Mouse (Mus musculus): ENCODE data around the gene Ttc39a. TPM values are rescaled to one million over a fixed set of nuclear protein-coding genes. Genes with fewer than 3 reads are reported as not detected.

Ttc39a gene
- polyA plus RNA-seq, 1 experiment, result 5.5 TPM

DNA sequence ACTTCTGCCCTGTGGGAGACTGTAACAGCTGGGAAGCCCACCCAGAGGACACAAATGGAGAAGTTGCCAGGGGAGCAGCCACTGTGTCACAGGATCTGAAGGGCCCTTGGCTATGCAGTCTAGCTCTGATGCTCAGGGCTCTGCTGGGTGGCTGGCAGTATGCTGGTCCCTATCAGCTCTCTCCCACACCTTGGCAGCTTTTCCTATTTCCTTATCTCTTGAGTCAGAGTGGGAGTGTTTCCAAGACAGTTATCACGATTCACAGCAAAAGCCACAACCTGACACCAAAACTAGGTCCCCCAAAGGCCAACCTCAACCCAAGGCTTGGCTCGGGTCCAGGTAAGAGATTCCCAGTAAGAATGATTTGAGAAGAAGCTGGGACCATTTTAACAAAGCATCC lies 39.0 kb downstream of the Ttc39a start:
- Histone ChIP-seq H3K4me3 (ENCODE audit: extremely low read depth, insufficient read depth, insufficient read length) (no peak overlapping the region), H3K27ac (ENCODE audit: insufficient read depth, low read length) (no peak overlapping the region), H3K4me1 (ENCODE audit: control insufficient read depth, insufficient read depth, insufficient read length) (no peaks in the 10 kb centered on the region), H3K27me3 (ENCODE audit: control insufficient read depth, insufficient read depth, low read length) (no peaks in the 10 kb centered on the region), H3K36me3 (ENCODE audit: control insufficient read depth, insufficient read depth, low read length) (no peaks in the 10 kb centered on the region)
- 62% methylated on average over 2 of the region's 2 CpGs for WGBS
- TF ChIP-seq CTCF (IDR thresholded peaks at IDR 0.05; ENCODE audit: extremely low read depth, insufficient read depth, insufficient read length, insufficient replicate concordance) (no peak), POLR2A (IDR thresholded peaks at IDR 0.05; ENCODE audit: low read depth, low read length) (no peak)
- no peak for DNase-seq (ENCODE audit: low read depth in 1 of 2, low spot score in 2 of 2)

GRCm38 (mm10) chr4:109445956-109446355 lies 39.5 kb downstream of the Ttc39a start:
- no peaks in the 10 kb centered on the region for H3K36me3 ChIP-seq (ENCODE audit: control insufficient read depth, insufficient read depth, low read length)
- no peaks in the 10 kb centered on the region for H3K4me1 ChIP-seq (ENCODE audit: control insufficient read depth, insufficient read depth, insufficient read length)
- H3K4me3 ChIP-seq (ENCODE audit: extremely low read depth, insufficient read depth, insufficient read length), result no peak overlapping the region
- no peak for DNase-seq (ENCODE audit: low read depth in 1 of 2, low spot score in 2 of 2)
- no peak for TF ChIP-seq POLR2A (IDR thresholded peaks at IDR 0.05; ENCODE audit: low read depth, low read length)
- no peak for TF ChIP-seq CTCF (IDR thresholded peaks at IDR 0.05; ENCODE audit: extremely low read depth, insufficient read depth, insufficient read length, insufficient replicate concordance)
- no peaks in the 10 kb centered on the region for H3K27me3 ChIP-seq (ENCODE audit: control insufficient read depth, insufficient read depth, low read length)
- H3K27ac ChIP-seq (ENCODE audit: insufficient read depth, low read length), result no peak overlapping the region
- 85% methylated on average over 1 of the region's 1 CpGs for WGBS

- no peak overlapping the region for H3K4me3 ChIP-seq (ENCODE audit: extremely low read depth, insufficient read depth, insufficient read length)
- no peak for DNase-seq (ENCODE audit: low read depth in 1 of 2, low spot score in 2 of 2)
- H3K27ac ChIP-seq (ENCODE audit: insufficient read depth, low read length), result no peak overlapping the region
- no peak for TF ChIP-seq CTCF (IDR thresholded peaks at IDR 0.05; ENCODE audit: extremely low read depth, insufficient read depth, insufficient read length, insufficient replicate concordance)
- no peak for TF ChIP-seq POLR2A (IDR thresholded peaks at IDR 0.05; ENCODE audit: low read depth, low read length)
- 78% methylated on average over 2 of the region's 2 CpGs for WGBS
- peaks cover 2% of the 10 kb centered on the region; the same call in 1 of the 2 replicates for H3K36me3 ChIP-seq (ENCODE audit: control insufficient read depth, insufficient read depth, low read length)
- no peaks in the 10 kb centered on the region for H3K4me1 ChIP-seq (ENCODE audit: control insufficient read depth, insufficient read depth, insufficient read length)
- H3K27me3 ChIP-seq (ENCODE audit: control insufficient read depth, insufficient read depth, low read length), result no peaks in the 10 kb centered on the region
Observed at GRCm38 (mm10) chr4:109448531-109448930, 42.1 kb downstream of the Ttc39a start.

DNA sequence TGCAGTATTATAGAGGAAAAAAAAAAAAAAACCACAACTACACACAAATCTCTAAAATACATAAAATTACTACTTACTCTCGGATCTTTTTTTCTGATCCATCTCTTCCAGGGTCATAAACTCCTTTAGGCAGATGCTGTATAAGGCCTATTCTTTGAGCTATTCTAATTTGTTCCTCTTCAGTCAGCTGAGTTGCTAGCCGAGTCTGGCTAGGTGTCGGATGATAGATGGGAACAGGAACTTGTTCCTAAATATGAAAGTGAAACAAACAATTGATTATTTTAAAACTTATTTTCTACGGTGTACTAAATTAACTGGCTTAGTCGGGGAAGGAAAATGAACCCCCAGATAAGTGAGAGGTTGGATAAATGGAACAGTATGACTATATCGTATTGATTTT lies 50.4 kb downstream of the Ttc39a start:
- no peak for DNase-seq (ENCODE audit: low read depth in 1 of 2, low spot score in 2 of 2)
- Histone ChIP-seq H3K27ac (ENCODE audit: insufficient read depth, low read length) (no peak overlapping the region), H3K4me3 (ENCODE audit: extremely low read depth, insufficient read depth, insufficient read length) (no peak overlapping the region), H3K27me3 (ENCODE audit: control insufficient read depth, insufficient read depth, low read length) (no peaks in the 10 kb centered on the region), H3K36me3 (ENCODE audit: control insufficient read depth, insufficient read depth, low read length) (peaks cover 4% of the 10 kb centered on the region; the same call in 1 of the 2 replicates), H3K4me1 (ENCODE audit: control insufficient read depth, insufficient read depth, insufficient read length) (no peaks in the 10 kb centered on the region; the same call in 1 of the 2 replicates)
- 69% methylated on average over 6 of the region's 6 CpGs for WGBS
- TF ChIP-seq POLR2A (IDR thresholded peaks at IDR 0.05; ENCODE audit: low read depth, low read length) (no peak), CTCF (IDR thresholded peaks at IDR 0.05; ENCODE audit: extremely low read depth, insufficient read depth, insufficient read length, insufficient replicate concordance) (no peak)

DNA sequence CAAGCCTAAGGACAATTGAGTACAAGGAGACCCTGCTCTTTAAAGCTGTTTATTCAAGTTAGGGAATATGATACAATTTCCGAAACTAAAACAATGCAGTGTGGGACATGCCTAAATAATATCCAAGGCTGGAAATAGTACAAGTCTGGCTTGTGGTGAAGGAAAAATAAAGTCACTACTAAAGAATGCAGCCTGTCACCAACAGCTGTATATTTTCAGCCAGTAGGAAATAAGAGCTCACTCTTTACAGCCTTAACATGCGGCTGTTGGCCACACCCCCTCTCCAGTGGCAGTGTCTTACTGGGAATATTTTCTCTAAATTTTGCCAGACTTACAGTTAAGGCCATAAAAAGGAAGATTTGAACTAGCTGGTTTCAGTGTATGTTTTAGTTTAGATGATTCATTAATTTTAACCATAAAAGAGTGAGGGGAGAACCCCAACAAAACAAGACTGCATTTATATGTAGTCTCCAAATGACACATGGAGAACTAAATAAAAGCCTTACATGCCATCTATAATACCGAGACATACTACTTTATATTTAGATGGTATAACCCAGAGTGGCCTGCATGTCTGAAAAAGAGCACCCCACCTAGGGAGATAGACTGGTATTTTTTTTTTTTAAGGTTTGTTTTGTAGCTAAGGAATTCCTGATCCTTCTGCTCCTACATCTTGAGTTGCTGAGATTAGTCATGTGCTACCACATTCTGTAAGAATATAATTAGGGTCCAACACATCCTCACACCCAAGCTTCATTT lies 54.2 kb downstream of the Ttc39a start:
- WGBS, result 85% methylated on average over 3 of the region's 3 CpGs
- Histone ChIP-seq H3K27ac (ENCODE audit: insufficient read depth, low read length) (no peak overlapping the region), H3K4me1 (ENCODE audit: control insufficient read depth, insufficient read depth, insufficient read length) (no peaks in the 10 kb centered on the region; the same call in 1 of the 2 replicates), H3K4me3 (ENCODE audit: extremely low read depth, insufficient read depth, insufficient read length) (no peak overlapping the region), H3K27me3 (ENCODE audit: control insufficient read depth, insufficient read depth, low read length) (no peaks in the 10 kb centered on the region), H3K36me3 (ENCODE audit: control insufficient read depth, insufficient read depth, low read length) (no peaks in the 10 kb centered on the region)
- no peak for TF ChIP-seq POLR2A (IDR thresholded peaks at IDR 0.05; ENCODE audit: low read depth, low read length)
- no peak for DNase-seq (ENCODE audit: low read depth in 1 of 2, low spot score in 2 of 2)

DNA sequence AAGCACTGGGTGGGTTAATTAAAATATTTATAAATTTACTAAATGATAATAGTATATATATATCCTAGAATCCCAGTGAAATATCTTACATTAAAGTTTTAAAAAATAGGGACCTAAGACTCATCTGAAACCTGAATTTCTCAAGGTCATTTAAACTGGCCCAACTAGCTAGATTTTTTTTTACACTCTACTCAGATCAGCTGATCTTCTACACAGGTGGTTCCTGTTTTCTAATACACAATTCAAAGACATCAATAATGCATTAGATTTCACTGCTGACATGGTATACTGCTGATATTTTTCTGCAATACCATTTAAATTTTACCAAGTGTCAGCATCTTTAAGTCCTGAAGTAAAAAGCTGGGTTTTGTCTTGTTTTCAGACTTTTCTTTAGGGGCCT lies 57.5 kb downstream of the Ttc39a start:
- Histone ChIP-seq H3K27ac (ENCODE audit: insufficient read depth, low read length) (no peak overlapping the region), H3K27me3 (ENCODE audit: control insufficient read depth, insufficient read depth, low read length) (no peaks in the 10 kb centered on the region; the same call in 1 of the 2 replicates), H3K4me3 (ENCODE audit: extremely low read depth, insufficient read depth, insufficient read length) (no peak overlapping the region), H3K36me3 (ENCODE audit: control insufficient read depth, insufficient read depth, low read length) (no peaks in the 10 kb centered on the region), H3K4me1 (ENCODE audit: control insufficient read depth, insufficient read depth, insufficient read length) (no peaks in the 10 kb centered on the region)
- no peak for DNase-seq (ENCODE audit: low read depth in 1 of 2, low spot score in 2 of 2)
- TF ChIP-seq POLR2A (IDR thresholded peaks at IDR 0.05; ENCODE audit: low read depth, low read length) (no peak), CTCF (IDR thresholded peaks at IDR 0.05; ENCODE audit: extremely low read depth, insufficient read depth, insufficient read length, insufficient replicate concordance) (no peak)

GRCm38 (mm10) chr4:109467687-109468086 lies 61.3 kb downstream of the Ttc39a start:
- Histone ChIP-seq H3K27me3 (ENCODE audit: control insufficient read depth, insufficient read depth, low read length) (no peaks in the 10 kb centered on the region; the same call in 1 of the 2 replicates), H3K36me3 (ENCODE audit: control insufficient read depth, insufficient read depth, low read length) (no peaks in the 10 kb centered on the region), H3K27ac (ENCODE audit: insufficient read depth, low read length) (no peak overlapping the region), H3K4me1 (ENCODE audit: control insufficient read depth, insufficient read depth, insufficient read length) (no peaks in the 10 kb centered on the region), H3K4me3 (ENCODE audit: extremely low read depth, insufficient read depth, insufficient read length) (no peak overlapping the region)
- no peak for DNase-seq (ENCODE audit: low read depth in 1 of 2, low spot score in 2 of 2)
- TF ChIP-seq CTCF (IDR thresholded peaks at IDR 0.05; ENCODE audit: extremely low read depth, insufficient read depth, insufficient read length, insufficient replicate concordance), result no peak
- TF ChIP-seq POLR2A (IDR thresholded peaks at IDR 0.05; ENCODE audit: low read depth, low read length), result no peak
